Mouse (Mus musculus): ENCODE data around the gene Sept6.
"Not testable (repeated sequence)": the region's sequence is repeated elsewhere in the genome, so short reads cannot be mapped to it uniquely, and the experiment has no call there.

Sept6 gene

DNA sequence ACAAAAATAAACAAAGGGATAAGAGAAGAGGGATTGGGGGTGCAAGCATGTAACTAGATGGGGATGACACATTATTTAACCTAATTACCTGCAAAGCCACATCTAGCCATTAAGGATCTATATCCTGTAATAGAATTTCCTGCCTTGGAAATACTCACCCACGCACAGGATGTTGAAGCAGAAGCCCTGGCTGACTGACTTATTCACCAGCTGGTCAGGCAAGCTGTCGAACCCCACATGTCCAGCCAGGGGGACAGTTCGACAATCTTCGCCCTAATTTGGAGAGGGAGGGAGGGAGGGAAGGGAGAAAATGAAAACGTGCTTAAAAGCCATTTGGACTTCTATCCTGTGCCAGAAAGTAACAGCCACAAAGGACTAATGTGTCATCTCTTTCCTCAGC is 16.7 kb downstream of the Sept6 start:
- in situ Hi-C loops (cut with MboI; ENCODE audit: unreplicated experiment in 2 of 2): loop anchor here in 1 of 2 experiments (25.0 kb wide), 1 partner anchor 1237 kb away; no protein-coding TSS in a partner anchor

DNA sequence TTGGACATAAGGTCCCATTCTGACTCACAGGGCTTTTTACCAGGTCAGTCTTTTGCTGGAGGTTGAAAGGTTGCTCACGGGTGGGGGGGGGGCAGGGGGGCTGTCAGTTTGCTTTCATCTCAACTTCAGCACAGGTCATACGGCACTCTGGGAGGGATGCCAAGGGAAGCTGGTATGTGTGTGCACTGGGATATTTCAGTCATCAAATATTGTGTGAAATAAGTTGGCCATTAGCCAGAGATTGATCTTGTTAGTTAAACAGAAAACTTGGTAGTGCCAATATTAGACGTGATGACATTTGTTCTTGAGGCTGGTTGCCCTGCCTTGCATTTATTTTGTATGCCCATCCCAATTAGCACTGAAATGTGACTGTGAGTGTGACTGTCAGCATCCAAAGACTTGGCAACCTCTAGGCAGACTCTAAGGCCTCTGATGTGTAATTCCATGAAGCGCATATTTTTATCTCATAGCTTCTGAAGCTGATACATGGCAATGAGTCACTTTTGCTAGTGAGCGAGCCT is 18.6 kb downstream of the Sept6 start:
- in situ Hi-C loops (cut with MboI; ENCODE audit: unreplicated experiment in 2 of 2): no loop called here

- in situ Hi-C loops (cut with MboI; ENCODE audit: unreplicated experiment in 2 of 2): no loop called here
These were observed 20.4 kb downstream of the Sept6 start for GRCm38 (mm10) chrX:36971156-36971555.

- in situ Hi-C loops (cut with MboI; ENCODE audit: unreplicated experiment in 2 of 2): no loop called here
These were observed 22.1 kb downstream of the Sept6 start for GRCm38 (mm10) chrX:36969501-36969900.

- in situ Hi-C loops (cut with MboI; ENCODE audit: unreplicated experiment in 2 of 2): no loop called here
These were observed 34.9 kb downstream of the Sept6 start for GRCm38 (mm10) chrX:36956674-36957073.

GRCm38 (mm10) chrX:36941106-36941505 is 50.5 kb downstream of the Sept6 start:
- in situ Hi-C loops (cut with MboI; ENCODE audit: unreplicated experiment in 2 of 2): no loop called here

- in situ Hi-C loops (cut with MboI; ENCODE audit: unreplicated experiment in 2 of 2): no loop called here
These were observed 51.7 kb downstream of the Sept6 start for GRCm38 (mm10) chrX:36939806-36940413.

- in situ Hi-C loops (cut with MboI; ENCODE audit: unreplicated experiment in 2 of 2): no loop called here
These were observed 56.1 kb downstream of the Sept6 start for GRCm38 (mm10) chrX:36935326-36935966.

DNA sequence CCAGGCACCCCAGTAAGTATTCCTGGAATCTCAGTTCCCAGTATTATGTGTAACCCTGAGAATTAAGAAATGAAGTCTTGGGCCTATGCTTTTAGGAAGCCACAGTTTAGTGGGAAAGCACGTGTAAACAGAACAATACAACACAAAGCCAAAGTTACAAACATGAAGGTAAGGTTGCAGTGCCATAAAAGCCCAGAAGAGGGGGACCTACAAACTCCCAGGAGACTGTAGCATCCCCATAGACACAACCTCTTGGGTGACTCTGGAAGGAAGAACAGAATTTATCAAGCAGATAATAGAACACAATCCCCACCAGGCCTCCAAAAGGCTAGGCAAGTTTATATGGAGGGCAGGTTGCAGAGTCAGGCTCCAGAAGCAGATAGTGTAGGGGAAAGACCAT is 61.0 kb downstream of the Sept6 start:
- in situ Hi-C loops (cut with MboI; ENCODE audit: unreplicated experiment in 2 of 2): loop anchor here in 1 of 2 experiments (5.0 kb wide), 1 partner anchor 92 kb away; no protein-coding TSS in a partner anchor

GRCm38 (mm10) chrX:36929694-36930093 is 61.9 kb downstream of the Sept6 start:
- in situ Hi-C loops (cut with MboI; ENCODE audit: unreplicated experiment in 2 of 2): loop anchor here (5.0 kb wide), 1 partner anchor 93 kb away; no protein-coding TSS in a partner anchor

- in situ Hi-C loops (cut with MboI; ENCODE audit: unreplicated experiment in 2 of 2): loop anchor here in 1 of 2 experiments (5.0 kb wide), 1 partner anchor 94 kb away; no protein-coding TSS in a partner anchor
These were observed 62.8 kb downstream of the Sept6 start for GRCm38 (mm10) chrX:36928791-36929190.

DNA sequence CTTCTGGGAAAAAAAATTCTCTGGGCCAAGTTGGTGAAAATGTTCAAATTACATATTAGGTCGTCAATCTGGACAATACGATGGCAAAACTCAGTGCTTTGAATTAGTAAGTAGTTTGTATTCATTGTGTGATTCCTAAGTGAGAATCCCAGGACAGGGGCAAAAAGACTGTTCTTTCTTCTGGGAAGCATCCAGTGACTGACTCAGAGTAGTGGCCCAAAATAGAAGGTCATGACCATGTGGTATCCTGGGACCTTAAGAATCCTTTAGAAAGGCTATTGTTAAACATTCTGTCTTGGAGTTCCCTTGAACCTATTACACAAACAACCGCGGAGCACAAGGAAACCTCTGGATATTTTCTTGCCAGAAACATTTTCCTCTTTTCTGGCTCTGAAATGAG is 70.2 kb downstream of the Sept6 start:
- in situ Hi-C loops (cut with MboI; ENCODE audit: unreplicated experiment in 2 of 2): loop anchor here (25.0 kb wide), 2 partner anchors 284 to 384 kb away; partner anchors contain the start of gene Akap17b (in 1 of the 2)

DNA sequence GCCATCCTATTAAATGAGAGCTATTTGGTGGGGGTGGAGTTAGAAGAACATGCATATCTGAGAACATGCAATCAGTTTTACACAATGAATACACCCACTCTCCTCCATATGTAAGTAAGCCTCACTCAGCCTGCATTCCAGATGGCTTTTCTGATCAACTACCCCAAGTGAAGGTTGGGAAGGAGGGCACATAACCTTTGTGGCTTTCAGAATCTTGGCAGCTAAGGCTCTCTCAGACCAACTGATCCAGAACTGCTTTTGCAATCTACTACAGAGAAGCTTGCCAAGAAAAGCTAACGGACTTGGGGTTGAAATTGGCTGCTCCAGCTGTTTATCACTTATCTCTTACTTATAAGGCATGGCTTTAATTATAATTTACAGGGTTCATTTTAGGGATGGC is 73.8 kb downstream of the Sept6 start:
- in situ Hi-C loops (cut with MboI; ENCODE audit: unreplicated experiment in 2 of 2): loop anchor here (25.0 kb wide), 2 partner anchors 280 to 380 kb away; partner anchors contain the start of gene Akap17b (in 1 of the 2)

DNA sequence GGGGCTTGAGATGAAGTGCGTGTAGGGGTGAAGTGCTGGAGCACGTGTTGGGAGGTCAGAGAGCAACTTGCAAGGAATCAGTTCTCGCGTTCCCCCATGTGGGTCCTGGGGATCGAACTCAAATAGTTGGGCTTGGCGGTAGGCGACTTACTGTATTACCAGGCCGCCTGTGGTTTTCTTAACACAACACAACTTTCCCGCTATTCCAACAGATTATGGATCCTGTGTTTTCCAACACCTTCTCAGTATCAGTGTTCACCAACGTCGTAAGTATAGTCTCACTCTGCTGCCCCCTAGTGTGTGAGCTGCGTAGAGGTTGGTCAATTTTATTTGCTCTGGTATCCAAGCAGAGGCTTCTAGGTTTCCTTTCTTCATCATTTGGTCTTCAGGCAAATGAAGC is 80.3 kb downstream of the Sept6 start:
- in situ Hi-C loops (cut with MboI; ENCODE audit: unreplicated experiment in 2 of 2): loop anchor here (25.0 kb wide), 2 partner anchors 274 to 374 kb away; partner anchors contain the start of gene Akap17b (in 1 of the 2)

DNA sequence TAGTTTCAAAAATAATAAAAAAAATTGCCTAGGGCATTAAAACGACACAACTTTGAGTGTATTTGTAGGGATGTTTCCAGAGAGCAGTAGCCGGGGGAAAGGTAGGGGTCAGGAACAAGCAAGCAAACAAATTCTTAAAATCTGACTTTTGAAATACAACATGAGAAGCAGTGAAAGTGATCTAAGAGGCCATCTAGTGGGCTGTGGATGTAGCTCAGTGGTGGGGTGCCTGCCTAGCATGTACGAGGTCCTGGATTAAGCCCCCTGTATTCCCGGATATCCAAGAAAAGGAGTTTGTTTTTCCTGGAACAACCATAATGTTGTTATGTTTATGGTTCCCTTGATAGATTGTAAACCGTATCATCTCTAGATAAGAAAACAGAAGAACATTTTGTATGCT is 85.1 kb downstream of the Sept6 start:
- in situ Hi-C loops (cut with MboI; ENCODE audit: unreplicated experiment in 2 of 2): loop anchor here (5.0 to 25.0 kb wide), 4 partner anchors 74 to 369 kb away; partner anchors contain the start of gene Akap17b (in 2 of the 2)

GRCm38 (mm10) chrX:36903115-36903768 is 88.4 kb downstream of the Sept6 start:
- in situ Hi-C loops (cut with MboI; ENCODE audit: unreplicated experiment in 2 of 2): loop anchor here (10.0 to 25.0 kb wide), 3 partner anchors 258 to 366 kb away; partner anchors contain the start of gene Akap17b (in 2 of the 2)

- in situ Hi-C loops (cut with MboI; ENCODE audit: unreplicated experiment in 2 of 2): loop anchor here (10.0 to 25.0 kb wide), 3 partner anchors 258 to 365 kb away; partner anchors contain the start of gene Akap17b (in 2 of the 2)
These were observed 89.1 kb downstream of the Sept6 start, which contains the start of gene Nkrf for GRCm38 (mm10) chrX:36902321-36903114. TSS of gene Nkrf (minus strand) at chrX:36902899.

DNA sequence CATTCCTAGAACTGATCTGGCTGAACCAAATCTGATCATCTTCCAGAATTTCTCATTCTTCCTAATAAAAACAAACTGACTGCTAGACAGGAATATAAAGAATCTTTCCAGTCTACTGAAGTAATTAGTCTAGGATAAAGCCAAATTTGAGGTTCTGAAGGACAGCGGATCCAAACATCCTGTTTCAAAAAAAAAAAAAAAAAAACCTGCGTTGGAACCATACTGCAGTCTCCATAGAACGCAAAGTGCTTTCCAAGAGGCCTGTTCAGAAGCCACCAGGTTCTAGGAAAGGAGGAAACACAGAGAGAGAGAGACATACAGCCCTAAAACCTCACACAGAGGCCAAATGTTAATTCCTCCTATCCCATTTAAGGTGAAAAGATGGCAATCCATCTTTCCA is 89.9 kb downstream of the Sept6 start:
- in situ Hi-C loops (cut with MboI; ENCODE audit: unreplicated experiment in 2 of 2): loop anchor here (10.0 to 25.0 kb wide), 3 partner anchors 257 to 364 kb away; partner anchors contain the start of gene Akap17b (in 2 of the 2)

DNA sequence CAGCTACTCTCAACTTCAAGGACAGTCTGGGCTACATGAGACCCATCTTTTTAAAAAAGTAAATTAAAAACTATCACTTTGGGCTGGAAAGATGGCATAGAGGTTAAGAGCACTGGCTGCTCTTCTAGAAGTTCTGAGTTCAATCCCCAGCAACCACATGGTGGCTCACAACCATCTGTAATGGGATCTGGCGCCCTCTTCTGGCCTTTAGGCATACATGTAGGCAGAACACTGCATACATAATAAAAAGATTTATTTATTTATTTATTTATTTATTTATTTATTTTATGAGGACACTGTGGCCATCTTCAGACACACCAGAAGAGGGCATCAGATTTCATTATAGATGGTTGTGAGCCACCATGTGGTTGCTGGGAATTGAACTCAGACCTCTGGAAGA is 92.7 kb downstream of the Sept6 start:
- in situ Hi-C loops (cut with MboI; ENCODE audit: unreplicated experiment in 2 of 2): not testable (repeated sequence)

- in situ Hi-C loops (cut with MboI; ENCODE audit: unreplicated experiment in 2 of 2): loop anchor here (5.0 to 10.0 kb wide), 2 partner anchors 50 to 52 kb away; no protein-coding TSS in a partner anchor
These were observed 106.9 kb downstream of the Sept6 start for GRCm38 (mm10) chrX:36884719-36885118.

Data from v-Abl transformed pro-B cells (cell line).